Mouse (Mus musculus) heart, embryonic 16.5 days (tissue): ENCODE measurements around the gene Ncapd2. TPM values are rescaled to one million over a fixed set of nuclear protein-coding genes. Genes with fewer than 3 reads are reported as not detected.
A peak's percentile ranks its signal among the peaks of the same experiment; 100 is the strongest.

Source experiments
- ATAC-seq: fragments of 200-750 bp; cut with Nextera tagmentation; replicated peaks from 2 replicates; pipeline ENCODE4 v1.8.0; 2017; ENCODE audit warnings: moderate number of reproducible peaks; ENCODE audit not compliant: insufficient read depth, low FRiP score; ENCODE audit errors: extremely low read depth
- H3K27ac ChIP-seq: fragments of 300-500 bp; sonication (generic); 2 replicates; pipeline ENCODE4 v1.5.1; 2014; ENCODE audit warnings: mild to moderate bottlenecking, low read length, control low read depth, moderate library complexity
- H3K27me3 ChIP-seq: fragments of 300-500 bp; sonication (generic); 2 replicates; pipeline ENCODE4 v1.6.1; 2014; ENCODE audit warnings: low read length, mixed read lengths; ENCODE audit not compliant: control insufficient read depth, insufficient read depth
- H3K36me3 ChIP-seq: fragments of 300-500 bp; sonication (generic); 2 replicates; pipeline ENCODE4 v1.6.1; 2014; ENCODE audit not compliant: control insufficient read depth, insufficient read depth
- H3K4me1 ChIP-seq: fragments of 300-500 bp; sonication (generic); 2 replicates; pipeline ENCODE4 v1.6.1; 2014; ENCODE audit warnings: low read length, mixed read lengths; ENCODE audit not compliant: control insufficient read depth, insufficient read depth
- H3K4me2 ChIP-seq: fragments of 300-500 bp; sonication (generic); 2 replicates; pipeline ENCODE4 v1.6.1; 2014; ENCODE audit warnings: low read depth, mild to moderate bottlenecking, control low read depth, low read length
- H3K4me3 ChIP-seq: fragments of 300-500 bp; sonication (generic); 2 replicates; pipeline ENCODE4 v1.5.1; 2014; ENCODE audit warnings: mild to moderate bottlenecking, control low read depth, low read length
- H3K9ac ChIP-seq: fragments of 300-500 bp; sonication (generic); 2 replicates; pipeline ENCODE4 v1.6.1; 2014; ENCODE audit warnings: low read length, control low read depth
- H3K9me3 ChIP-seq: fragments of 300-500 bp; sonication (generic); replicated peaks from 2 replicates; pipeline ENCODE4 v1.6.1; 2016; ENCODE audit warnings: low read length; ENCODE audit not compliant: control insufficient read depth
- WGBS: fragments of 180-500 bp; shearing (Covaris S2); extraction: QIAGEN DNeasy Blood & Tissue Kit; methylation state at CpG from one replicate; pipeline ENCODE4 v1.1.7; 2014; 5-methylcytosine and 5-hydroxymethylcytosine counted together
- polyA plus RNA-seq: library from polyadenylated mRNA; unstranded; fragments of >200 nt; fragmentation: Nextera tagmentation; extraction: Ambion mirVana; gene quantifications from 2 replicates; pipeline ENCODE4 v1.2.1, GENCODE M21; 2015

Gene Ncapd2
- polyA plus RNA-seq, 1 experiment from 2014 or later: 99.3 TPM

DNA sequence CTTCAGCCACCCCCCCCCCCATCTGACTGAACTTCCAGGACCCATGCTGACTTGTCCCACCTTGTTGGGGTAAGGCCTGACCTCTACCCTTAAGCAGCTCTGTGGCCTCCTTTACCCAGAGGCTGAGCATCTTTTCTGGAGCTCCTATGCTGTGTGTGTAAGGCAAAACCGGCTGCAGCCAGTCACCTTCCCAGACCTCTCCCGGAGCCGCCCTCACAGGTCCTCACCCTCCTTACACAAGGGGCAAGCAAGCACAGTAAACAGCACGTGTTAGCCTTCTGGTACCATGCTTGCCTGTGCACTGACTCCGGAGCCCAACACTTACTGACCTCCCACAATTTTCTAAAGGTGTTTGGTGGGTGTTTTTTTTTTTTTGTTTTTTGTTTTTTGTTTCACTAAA is 16.0 kb downstream of the Ncapd2 start:
- no peak for ATAC-seq
- 92% methylated on average over 5 of the region's 5 CpGs for WGBS
- Histone ChIP-seq H3K36me3 (peaks cover 92% of the 10 kb centered on the region), H3K4me3 (no peak overlapping the region), H3K4me2 (no peak overlapping the region), H3K27ac (no peak overlapping the region), H3K9ac (no peak overlapping the region), H3K9me3 (no peaks in the 10 kb centered on the region), H3K4me1 (peaks cover 3% of the 10 kb centered on the region; the same call in 1 of the 2 replicates), H3K27me3 (no peaks in the 10 kb centered on the region)

GRCm38 (mm10) chr6:125173256-125173655 is 18.2 kb downstream of the Ncapd2 start:
- WGBS: 88% methylated on average over 7 of the region's 7 CpGs
- Histone ChIP-seq H3K9me3 (no peaks in the 10 kb centered on the region), H3K4me1 (peaks cover 3% of the 10 kb centered on the region; the same call in 1 of the 2 replicates)

GRCm38 (mm10) chr6:125172474-125172873 is 19.0 kb downstream of the Ncapd2 start:
- H3K9ac ChIP-seq: 0 out of 2 replicates have a peak overlapping the region, but pooled peaks have one; percentile 8
- peaks cover 9% of the 10 kb centered on the region for H3K4me1 ChIP-seq
- 73% methylated on average over 2 of the region's 2 CpGs for WGBS
- H3K4me2 ChIP-seq: no peak overlapping the region
- H3K9me3 ChIP-seq: no peaks in the 10 kb centered on the region
- H3K36me3 ChIP-seq: peaks cover 88% of the 10 kb centered on the region
- ATAC-seq: no peak
- H3K4me3 ChIP-seq: no peak overlapping the region
- no peak overlapping the region for H3K27ac ChIP-seq
- H3K27me3 ChIP-seq: no peaks in the 10 kb centered on the region

More at GRCm38 (mm10) chr6:125173256-125173655, 18.2 kb downstream of the Ncapd2 start:
- no peak for ATAC-seq
- Histone ChIP-seq H3K4me3 (no peak overlapping the region), H3K36me3 (peaks cover 93% of the 10 kb centered on the region), H3K27me3 (no peaks in the 10 kb centered on the region), H3K9ac (no peak overlapping the region), H3K4me2 (no peak overlapping the region), H3K27ac (no peak overlapping the region)

- ATAC-seq: no peak
- Histone ChIP-seq H3K4me3 (no peak overlapping the region), H3K27ac (peak overlapping the region; percentile 60), H3K9me3 (no peaks in the 10 kb centered on the region), H3K4me2 (no peak overlapping the region), H3K27me3 (no peaks in the 10 kb centered on the region), H3K4me1 (peaks cover 19% of the 10 kb centered on the region), H3K9ac (0 out of 2 replicates have a peak overlapping the region, but pooled peaks have one; percentile 2), H3K36me3 (peaks cover 66% of the 10 kb centered on the region)
- WGBS: 70% methylated on average over 6 of the region's 6 CpGs
These were observed 21.3 kb downstream of the Ncapd2 start for GRCm38 (mm10) chr6:125170194-125170593.

- Histone ChIP-seq H3K27me3 (no peaks in the 10 kb centered on the region), H3K27ac (peak overlapping the region; percentile 99), H3K4me1 (peaks cover 24% of the 10 kb centered on the region), H3K36me3 (peaks cover 53% of the 10 kb centered on the region), H3K9ac (peak overlapping the region; percentile 34; the same call in 1 of the 2 replicates), H3K4me2 (no peak overlapping the region), H3K9me3 (no peaks in the 10 kb centered on the region), H3K4me3 (no peak overlapping the region)
- no peak for ATAC-seq
- 86% methylated on average over 14 of the region's 14 CpGs for WGBS
These were observed 23.4 kb downstream of the Ncapd2 start for GRCm38 (mm10) chr6:125168086-125168485.

DNA sequence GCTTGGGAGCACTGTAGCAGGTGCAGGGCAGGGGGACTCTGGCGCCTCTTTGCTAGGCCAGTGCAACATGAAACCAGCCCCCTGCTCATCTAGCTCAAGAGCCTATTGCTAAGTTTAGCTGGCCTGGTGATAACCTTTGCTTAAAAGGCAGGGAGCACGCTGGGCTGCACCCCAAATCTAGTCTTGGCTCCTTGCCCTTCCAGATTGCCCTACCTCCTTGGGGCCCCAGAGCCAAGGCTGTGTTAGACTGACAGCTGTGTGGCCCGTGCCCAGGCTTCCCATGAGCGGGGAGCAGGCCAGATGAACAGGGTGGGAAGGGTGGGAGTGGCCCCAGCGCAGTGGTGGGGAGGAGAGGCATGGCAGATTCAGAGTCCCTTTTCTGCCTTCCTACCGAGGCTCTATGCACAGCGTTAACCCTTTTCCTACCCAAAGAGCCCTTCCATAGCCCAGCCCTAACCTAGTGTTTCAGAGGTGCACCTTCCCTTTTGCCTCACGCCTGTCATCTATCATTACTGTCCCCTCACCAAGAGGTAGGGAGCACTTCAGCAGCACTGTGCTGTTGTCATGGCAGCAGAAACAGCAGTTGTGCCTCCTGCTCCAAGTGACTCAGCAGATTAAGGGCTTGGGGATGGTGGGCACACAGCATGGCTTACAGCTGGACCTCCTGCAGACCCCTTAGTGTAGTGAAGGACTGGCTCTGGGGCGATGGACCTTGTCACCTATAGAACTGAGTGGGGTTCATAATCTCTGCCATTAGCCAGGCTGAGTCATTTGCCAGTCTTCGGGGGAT is 24.4 kb downstream of the Ncapd2 start:
- Histone ChIP-seq H3K9ac (peak overlapping the region; percentile 82), H3K9me3 (no peaks in the 10 kb centered on the region), H3K4me3 (peak overlapping the region; percentile 90), H3K4me2 (peak overlapping the region; percentile 75), H3K27me3 (no peaks in the 10 kb centered on the region), H3K27ac (peak overlapping the region; percentile 99), H3K36me3 (peaks cover 48% of the 10 kb centered on the region), H3K4me1 (peaks cover 24% of the 10 kb centered on the region)
- 19% methylated on average over 10 of the region's 10 CpGs for WGBS
- peak; percentile 61 for ATAC-seq

DNA sequence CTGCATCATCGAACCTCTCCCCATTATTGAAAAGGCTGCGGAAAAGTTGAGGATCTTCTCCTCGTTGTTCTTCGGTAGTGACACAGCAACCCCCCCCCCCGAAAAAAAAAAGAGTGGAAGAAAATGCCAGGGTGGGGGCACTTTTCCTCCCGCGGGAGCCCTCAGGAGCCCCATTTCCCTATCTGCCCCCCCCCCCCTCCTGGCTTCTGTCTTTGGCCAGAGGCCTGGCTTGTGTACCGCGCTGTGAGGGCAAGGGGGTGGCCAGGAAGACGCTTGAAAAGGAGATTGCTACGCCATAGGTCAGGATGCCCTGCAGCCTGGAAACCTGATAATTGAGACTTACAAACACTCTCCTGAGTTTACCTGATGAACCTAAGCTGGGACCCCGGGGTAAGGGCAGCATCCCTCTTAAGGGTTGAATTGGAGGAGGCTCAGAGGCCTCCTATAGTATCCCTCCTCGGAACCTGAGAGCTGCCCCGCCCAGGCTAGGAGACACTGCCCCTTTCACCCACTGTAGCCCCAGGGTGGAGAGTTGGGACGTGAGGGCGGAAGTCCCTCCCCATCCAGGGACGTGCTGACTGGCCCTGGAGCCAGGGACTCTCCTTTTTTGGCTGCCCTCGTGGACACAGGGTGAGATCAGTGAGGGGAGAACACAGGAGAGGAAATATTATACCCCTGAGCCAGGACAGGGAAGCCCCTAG is 25.3 kb downstream of the Ncapd2 start, which contains the start of gene Gapdh:
Gene Gapdh (minus strand): TSS at position 417 of the 701 bp plus-strand sequence.
- H3K9me3 ChIP-seq: no peaks in the 10 kb centered on the region
- H3K4me3 ChIP-seq: peak within 1 kb of the TSS; percentile 90
- H3K27ac ChIP-seq: peak within 1 kb of the TSS; percentile 99
- 0% methylated on average over 16 of the region's 18 CpGs for WGBS
- peak within 1 kb of the TSS; percentile 76 for H3K4me2 ChIP-seq
- peak within 1 kb of the TSS; percentile 99 for H3K9ac ChIP-seq
- H3K36me3 ChIP-seq: peaks cover 40% of the 10 kb centered on the region
- peaks cover 28% of the 10 kb centered on the region for H3K4me1 ChIP-seq
- no peaks in the 10 kb centered on the region for H3K27me3 ChIP-seq
- ATAC-seq: peak; percentile 80

DNA sequence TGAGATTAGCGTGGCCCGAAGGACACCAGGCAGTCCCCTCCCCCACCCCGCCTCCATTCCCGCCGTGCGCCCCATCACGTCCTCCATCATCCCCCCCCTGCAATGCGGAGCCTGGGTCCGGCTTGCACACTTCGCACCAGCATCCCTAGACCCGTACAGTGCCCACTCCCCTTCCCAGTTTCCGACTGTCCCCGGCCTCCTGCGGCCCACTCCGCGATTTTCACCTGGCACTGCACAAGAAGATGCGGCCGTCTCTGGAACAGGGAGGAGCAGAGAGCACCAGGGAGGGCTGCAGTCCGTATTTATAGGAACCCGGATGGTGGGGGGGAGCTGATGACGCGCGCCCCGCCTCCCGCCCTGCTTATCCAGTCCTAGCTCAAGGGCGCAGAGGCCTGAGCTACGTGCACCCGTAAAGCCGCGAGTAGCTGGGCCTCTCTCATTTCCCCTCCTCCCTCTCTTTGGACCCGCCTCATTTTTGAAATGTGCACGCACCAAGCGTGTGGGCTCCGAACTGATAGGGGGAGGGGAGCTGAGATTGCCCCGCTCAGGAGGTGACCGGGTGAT is 26.1 kb downstream of the Ncapd2 start:
- H3K9ac ChIP-seq: peak overlapping the region; percentile 99
- H3K27me3 ChIP-seq: no peaks in the 10 kb centered on the region
- H3K4me1 ChIP-seq: peaks cover 33% of the 10 kb centered on the region
- peak overlapping the region; percentile 90 for H3K4me3 ChIP-seq
- ATAC-seq: peak; percentile 84
- peak overlapping the region; percentile 76 for H3K4me2 ChIP-seq
- H3K36me3 ChIP-seq: peaks cover 37% of the 10 kb centered on the region
- H3K9me3 ChIP-seq: no peaks in the 10 kb centered on the region
- H3K27ac ChIP-seq: peak overlapping the region; percentile 99
- 0% methylated on average over 36 of the region's 36 CpGs for WGBS
